Mouse (Mus musculus) activated CD4-positive, CD25-positive, alpha-beta regulatory T cell, adult 4 months (primary cell): ENCODE measurements around the gene Apba1. TPM values are rescaled to one million over a fixed set of nuclear protein-coding genes. Genes with fewer than 3 reads are reported as not detected.

Experiments
- ATAC-seq: one replicate; pipeline ENCODE4 v1.8.0; 2017
- polyA plus RNA-seq, 2 experiments: library from polyadenylated mRNA; unstranded; fragments of 100-300 nt; shearing (Covaris generic); gene quantifications; one replicate each; pipeline ENCODE4 v1.2.1; 2017

The Apba1 gene
- polyA plus RNA-seq, 2 experiments from 2014 or later = not detected

DNA sequence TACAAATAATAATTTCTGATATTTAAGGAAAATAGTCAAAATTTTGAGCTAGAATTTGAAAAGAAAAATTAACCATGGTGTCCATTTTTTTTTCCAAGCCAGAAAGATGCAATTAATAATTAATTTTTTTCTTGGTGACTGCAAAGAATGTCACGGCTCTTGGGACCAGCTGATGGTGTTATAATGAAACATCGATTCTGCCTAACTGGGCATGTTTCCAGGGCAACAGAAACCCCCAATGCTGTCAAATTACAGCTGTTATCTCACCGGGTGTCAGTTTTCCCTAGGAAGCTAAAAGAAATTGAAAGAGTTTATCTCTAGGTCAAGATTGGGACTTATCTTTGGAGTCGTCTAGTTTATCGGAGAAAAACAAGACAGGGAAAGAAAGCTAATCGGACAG is 225.5 kb downstream of the Apba1 start:
- ATAC-seq = no peak

DNA sequence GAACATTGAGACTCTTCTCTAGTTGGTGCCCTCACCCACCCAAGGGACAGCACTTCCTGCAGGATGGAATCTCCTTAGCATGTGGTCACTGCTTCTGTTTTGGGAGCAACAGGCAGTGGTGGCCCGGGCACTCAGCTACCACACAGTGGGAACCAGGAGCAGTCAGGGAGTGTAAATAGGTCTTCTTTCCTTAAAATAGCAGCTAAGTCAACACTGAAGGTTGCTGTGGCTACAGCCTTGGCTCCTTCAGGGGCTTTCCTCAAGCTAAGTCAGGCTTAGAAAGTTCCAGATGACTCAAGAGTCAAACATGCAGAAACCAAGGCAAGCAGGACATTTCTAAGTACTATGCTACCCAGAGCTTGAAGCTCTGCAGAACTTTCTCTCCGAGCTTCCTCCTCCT is 228.6 kb downstream of the Apba1 start:
- ATAC-seq = no peak

DNA sequence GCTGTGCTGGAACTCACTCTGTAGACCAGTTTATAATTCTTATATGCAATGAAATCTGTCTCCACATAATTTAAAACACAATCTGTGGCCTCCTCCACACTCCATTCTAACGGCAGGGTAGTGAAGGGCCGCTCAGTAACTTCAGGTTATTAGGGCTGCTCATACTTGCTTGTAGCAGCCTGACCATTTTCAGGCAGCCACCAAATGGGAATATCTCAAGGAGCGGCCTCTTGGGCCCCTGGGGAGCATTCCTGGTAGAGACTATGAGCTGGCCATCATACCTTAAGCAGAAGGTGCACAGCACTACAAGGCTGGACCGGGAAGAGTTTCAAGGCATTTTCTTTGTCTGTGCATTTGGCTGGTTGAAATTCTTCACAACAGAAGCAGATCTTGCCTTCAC is 229.5 kb downstream of the Apba1 start:
- ATAC-seq = no peak

DNA sequence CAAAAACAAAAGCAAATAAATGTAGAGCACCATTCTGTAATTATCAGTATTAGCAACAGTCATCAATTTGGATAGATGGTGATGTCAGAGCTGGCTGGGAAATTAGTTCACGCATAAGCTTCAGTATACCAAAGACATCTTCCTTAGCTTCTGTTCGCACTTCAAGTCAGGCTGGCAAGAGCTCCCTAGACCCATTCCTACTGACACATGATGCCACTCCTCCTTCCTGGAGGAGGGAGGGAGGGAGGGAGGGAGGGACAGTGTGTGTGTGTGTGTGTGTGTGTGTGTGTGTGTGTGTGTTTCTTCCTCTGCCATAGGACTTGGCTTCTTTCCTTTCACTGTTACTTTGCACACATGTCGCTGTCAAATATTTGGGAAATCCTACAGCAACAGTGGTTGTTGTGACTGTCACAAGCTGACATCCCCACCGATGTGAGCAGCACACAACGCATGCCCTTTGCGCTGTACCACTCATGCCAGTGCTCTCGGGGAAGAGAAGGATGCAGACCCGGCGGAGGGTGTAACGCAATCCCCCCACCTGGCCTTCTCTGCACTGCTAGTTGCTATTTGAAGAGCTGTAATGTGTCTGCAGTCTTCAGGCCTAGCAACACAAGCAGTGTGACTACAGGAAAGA is 237.2 kb downstream of the Apba1 start:
- no peak for ATAC-seq

Other genes starting within 250 kb of the Apba1 start
- not detected for gene 1700028P14Rik, start 106.1 kb upstream of the Apba1 start, polyA plus RNA-seq
- gene Ptar1, start 71.5 kb upstream of the Apba1 start, polyA plus RNA-seq = 10 to 100 TPM in 1 of 2 experiments, 1 to 10 TPM in 1; 9.2 to 10.8 TPM